Mouse (Mus musculus): Measurements from ENCODE around the gene Pop4. TPM values are rescaled to one million over a fixed set of nuclear protein-coding genes. Genes with fewer than 3 reads are reported as not detected.
"Not testable (repeated sequence)": the region's sequence is repeated elsewhere in the genome, so short reads cannot be mapped to it uniquely, and the experiment has no call there.

Gene Pop4
- 35.9 and 38.9 TPM in 2 replicates for total RNA-seq (2017)

DNA sequence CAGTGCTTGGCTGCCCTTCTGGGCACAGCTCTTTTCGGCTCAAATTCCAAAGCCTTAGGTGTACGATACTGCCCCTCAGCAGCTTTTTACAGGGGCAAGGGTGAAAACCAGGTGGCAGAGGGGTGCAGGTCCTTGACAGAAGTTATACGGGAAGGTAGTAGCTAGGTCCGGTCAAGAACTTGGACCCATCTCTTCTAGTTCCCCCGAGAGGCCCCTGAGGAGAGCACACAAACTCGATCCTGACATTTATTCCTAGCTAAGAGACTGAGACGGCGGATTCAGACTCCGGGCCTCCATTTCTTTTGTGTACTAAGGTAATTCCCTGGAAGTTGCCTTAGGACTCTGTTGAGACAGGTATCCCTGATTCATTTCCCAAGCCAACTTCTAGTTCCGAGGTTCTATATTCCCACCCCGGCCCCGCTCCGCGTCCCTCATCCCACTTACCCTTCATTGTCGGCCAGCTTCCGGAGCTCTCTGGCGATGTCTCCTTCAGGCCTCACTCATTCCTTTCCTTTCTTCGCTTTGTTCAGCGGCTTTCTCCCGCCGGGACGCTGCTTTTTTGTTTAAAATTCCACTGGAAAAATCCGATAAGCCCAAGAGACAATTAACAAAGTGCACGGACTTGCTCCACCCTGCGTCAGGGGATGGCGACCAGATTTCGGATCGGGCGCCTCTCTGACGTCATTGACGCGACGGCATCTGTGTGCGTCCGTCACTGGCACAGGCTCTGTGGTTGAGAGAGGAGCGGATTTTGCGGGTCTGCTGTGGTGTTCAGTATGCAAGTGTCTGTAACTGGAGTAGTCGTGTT, at the start of gene Pop4:
Gene Pop4 (minus strand): TSS at position 721 of the 808 bp plus-strand sequence.
- peak; percentile 94 for ATAC-seq (replicated peaks; ENCODE audit: low read depth, poor library complexity, severe bottlenecking)

DNA sequence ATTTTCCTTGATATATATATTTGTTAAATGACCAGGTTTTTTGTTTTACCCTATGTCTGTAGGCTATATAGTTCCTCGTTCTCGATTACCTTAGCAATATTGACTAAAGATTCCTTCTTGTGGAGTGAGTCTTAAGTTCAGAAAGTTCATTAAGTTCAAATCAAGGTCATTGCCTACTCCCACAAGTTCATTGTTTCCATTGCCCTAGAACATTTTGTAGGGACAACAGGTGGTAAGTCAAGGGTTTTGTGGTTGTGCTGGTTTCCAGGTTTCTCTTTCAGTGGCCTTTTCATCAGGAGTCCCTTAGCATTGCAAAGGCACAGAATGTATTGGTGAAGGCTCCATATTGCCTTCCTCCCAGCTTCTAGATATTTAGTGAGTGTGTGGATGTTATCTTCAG, 49.4 kb upstream of the Pop4 start:
- no peak for ATAC-seq (replicated peaks; ENCODE audit: low read depth, poor library complexity, severe bottlenecking)

DNA sequence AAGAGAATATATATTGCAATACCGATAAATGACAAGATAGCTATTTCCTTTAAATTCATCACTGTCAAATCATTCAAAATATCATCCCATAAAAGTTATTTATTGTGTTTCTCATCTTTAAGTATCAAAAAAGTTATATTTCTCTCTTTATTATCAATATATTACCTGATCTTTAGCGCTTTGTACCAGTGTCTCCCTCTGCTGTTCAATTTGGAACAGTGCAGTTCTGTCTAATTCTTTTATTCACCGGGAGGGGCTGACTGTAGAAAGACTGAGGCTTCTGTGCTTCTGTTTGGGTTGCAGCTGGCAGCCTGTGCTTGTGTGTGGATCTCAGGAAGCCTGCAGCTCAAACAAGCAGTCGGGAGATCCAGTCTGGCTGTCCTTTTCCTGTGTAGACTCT, 11.0 kb upstream of the Pop4 start:
- not testable (repeated sequence) for ATAC-seq (replicated peaks; ENCODE audit: low read depth, poor library complexity, severe bottlenecking)

DNA sequence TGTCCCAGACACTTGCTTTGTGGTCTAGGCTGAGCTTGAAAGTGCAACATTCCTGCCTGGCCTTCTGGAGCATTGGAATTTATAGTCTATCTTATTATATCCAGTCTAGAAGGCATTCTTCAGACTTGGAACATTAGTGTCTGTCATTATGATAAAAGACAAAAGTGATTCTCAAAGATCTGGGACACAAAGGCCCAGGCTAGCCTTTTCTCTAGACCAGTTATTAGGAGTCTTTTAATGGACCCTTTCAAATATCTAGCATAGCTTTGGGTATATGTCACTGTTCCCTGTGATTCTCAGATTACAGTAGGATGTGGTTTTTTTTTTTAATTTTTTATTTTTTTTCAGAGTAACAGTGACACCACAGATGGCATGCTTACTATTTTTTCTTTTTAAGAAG, 1.3 kb upstream of the Pop4 start:
- ATAC-seq (replicated peaks; ENCODE audit: low read depth, poor library complexity, severe bottlenecking), result no peak

DNA sequence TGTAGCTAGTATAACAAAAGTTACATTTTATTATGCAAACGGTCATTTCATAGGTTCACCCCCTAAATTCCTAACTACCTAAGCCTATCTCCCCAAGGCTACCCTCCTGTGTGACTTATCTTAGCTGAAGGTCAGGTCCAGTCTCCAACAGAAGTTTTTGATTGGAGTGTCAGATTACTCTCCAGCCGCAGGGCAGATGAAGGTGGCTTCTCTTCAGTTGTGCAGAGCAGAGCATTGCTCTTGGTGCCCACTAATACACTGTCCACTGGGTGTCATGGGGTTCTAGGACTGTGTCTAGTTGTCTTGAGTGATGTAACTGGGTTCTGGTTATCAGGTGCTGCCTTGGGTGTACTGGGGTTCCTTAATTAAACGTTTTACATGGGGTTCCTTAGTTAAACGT, 636 bp upstream of the Pop4 start:
- peak; percentile 22 for ATAC-seq (replicated peaks; ENCODE audit: low read depth, poor library complexity, severe bottlenecking)

DNA sequence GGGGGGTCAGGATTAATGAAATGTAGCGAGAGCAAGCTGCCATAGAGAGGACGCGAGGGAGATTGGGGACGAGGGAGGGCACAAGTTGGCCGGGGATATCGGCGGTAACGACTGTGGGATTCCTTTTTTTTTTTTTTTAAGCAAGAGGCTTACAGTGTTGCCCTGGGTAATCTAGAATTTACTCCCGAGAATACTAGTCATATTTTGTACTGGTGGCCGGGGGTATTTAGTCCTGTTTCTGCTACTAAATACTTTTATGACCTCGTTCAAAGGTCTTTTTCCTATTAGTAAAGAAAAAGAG, 238 bp upstream of the Pop4 start:
- ATAC-seq (replicated peaks; ENCODE audit: low read depth, poor library complexity, severe bottlenecking), result no peak

DNA sequence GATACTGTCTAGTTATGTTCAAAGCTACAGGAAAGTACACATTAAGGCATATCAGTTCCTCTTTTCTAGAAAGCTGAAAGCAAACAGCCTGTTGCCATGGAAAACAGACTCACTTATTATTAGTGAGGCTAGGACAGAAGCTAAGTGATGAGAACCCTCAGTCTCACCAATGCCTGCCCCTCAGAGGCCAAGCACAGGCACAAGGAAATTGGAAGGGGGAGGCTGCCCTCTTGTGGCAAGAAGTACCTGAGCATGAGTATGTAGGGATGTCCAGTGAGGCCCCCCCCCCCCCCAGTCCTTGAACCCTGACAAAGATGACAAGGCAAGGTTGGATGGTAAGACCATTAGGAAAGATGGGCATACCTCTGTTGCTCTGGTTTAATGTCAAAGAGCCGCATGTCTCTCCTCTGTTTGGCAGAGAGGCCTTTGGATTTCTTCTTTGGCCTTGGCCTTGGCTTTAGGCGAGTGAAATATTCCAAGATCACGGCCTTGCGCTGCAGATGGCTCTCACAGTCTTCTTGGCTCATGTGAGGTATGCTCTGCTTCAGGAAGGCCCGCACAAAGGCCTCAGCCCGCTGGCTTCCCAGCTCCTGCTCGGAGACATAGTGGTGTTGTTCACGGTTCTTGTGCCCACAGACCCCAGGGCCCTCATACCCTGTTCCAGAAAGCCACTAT, 4.1 kb downstream of the Pop4 start:
- peak; percentile 66 for ATAC-seq (replicated peaks; ENCODE audit: low read depth, poor library complexity, severe bottlenecking)

DNA sequence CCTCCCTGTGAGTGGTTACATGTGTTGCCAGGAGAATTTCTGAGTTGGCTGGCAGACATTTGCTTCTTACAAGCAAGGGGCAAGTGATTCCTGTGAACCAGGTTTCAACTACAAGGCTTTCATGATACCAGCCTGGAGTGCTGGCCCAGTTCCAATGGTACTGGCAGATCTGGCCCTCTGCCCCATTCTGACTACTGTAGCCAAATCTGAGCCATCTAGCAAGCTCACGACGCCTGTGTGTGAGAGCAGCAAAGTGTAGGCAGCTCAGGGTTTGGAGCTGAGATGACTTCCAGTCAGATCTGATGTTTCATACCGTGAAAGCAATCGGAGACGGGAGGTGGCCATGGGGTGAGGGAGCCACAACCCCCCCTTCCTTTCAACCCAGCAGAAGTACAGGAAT, 8.8 kb downstream of the Pop4 start:
- no peak for ATAC-seq (replicated peaks; ENCODE audit: low read depth, poor library complexity, severe bottlenecking)

DNA sequence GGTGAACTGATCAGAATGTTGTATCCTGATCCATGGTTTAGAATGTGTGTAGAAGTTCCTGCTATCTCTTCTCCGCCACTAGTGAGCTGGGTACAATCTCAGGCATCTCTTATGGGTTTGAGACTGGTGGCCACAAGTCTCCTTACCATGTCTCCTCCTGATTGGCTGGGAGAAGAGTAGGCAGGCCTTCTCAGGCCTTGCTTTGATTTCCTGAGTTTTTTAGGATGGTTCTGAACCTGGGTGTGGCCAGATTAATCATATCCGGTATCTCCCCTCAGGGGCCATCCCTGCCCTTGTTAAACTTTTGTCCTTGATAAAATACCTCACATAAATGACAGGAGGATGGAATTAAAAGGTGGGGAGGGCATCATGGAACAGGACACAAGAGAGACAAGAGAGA, 11.6 kb downstream of the Pop4 start:
- ATAC-seq (replicated peaks; ENCODE audit: low read depth, poor library complexity, severe bottlenecking), result no peak

DNA sequence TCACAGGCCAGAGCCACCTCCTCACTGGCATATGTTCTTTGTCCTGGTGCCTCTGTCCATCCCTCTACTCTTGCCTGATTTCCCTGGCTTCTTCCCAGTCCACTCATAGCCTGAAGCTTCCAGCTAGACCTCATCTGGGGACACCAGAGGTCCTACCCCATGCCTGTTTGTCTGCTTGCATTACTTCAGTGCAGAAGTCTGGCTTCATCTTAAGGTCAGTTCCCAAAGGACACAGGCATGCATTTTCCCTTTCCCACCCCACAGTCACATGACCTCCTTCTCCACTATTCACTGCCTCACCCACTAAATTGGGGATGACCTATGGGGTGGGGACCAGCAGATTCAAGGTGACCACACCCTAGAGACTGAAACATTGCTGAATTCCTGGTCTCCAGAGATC, 17.8 kb downstream of the Pop4 start:
- no peak for ATAC-seq (replicated peaks; ENCODE audit: low read depth, poor library complexity, severe bottlenecking)

DNA sequence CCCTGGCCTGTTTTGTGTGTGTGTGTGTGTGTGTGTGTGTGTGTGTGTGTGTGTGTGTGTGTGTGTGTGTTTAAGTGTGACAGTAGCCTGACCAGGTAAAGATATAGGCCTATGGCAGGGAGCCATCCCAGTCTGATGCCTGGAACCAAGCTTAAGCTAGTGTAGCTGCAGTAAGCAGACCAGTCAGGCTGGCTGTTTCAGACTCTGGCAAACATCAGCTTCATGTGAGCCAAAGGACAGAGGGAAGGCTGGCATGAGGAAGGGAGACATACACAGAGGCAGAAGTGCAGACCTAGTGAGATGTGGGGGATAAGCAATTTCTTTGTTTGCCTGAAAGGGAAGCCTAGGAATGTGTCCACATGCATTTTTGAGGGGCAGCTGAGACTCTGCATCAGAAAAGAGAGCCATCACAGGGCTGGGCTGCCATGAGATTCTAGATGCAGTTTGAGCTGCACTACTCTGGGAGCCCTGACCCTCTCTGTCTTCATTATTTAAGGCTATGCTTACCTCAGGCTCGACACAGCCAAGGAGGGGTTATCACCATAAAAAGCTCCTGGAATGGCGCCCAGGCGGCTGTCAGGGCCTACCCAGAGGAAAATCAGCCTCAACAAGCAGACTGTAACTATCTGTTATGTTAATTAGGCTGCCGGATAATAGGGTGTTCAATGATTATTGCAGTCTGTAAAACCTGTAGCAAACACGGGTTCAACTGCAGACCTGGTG, 19.6 kb downstream of the Pop4 start:
- ATAC-seq (replicated peaks; ENCODE audit: low read depth, poor library complexity, severe bottlenecking), result no peak

DNA sequence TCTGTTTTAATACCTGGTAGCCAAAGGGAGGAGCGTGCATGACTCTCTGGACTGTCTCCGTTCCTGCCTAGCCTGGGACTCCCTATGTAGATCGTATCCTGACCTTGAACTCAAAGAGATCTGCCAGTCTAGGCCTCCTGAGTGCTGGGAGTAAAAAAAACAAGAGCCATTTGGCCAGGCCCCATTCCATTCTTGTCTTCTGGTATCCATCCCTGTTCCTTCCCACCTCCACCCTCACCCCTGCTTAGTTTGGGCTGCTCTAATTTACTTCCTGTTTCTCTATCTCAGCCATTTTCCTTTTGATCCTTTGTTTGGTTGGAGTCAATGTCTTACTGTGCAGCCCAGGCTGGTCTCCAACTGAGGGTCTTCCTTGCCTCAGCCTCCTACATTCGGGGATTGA, 28.8 kb downstream of the Pop4 start:
- ATAC-seq (replicated peaks; ENCODE audit: low read depth, poor library complexity, severe bottlenecking), result no peak

DNA sequence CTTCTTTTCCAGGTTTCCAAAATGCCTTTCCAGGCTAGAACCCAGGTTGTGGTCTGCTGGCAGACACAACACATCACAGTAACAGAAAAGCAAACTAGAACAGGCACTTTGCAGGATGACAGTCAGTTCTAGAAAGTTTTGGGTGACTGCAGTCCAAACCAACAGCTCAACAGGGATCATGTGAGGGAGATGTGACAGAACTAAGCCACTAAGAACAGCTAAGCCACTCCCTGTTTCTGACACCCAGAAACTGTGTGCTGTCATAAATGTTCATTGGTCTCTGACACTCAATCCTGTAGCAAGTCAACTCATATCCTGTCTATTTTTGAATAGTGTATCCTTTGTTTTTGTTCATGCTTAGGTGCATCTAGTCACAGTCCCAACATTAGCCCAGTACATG, 34.1 kb downstream of the Pop4 start:
- ATAC-seq (replicated peaks; ENCODE audit: low read depth, poor library complexity, severe bottlenecking), result no peak

DNA sequence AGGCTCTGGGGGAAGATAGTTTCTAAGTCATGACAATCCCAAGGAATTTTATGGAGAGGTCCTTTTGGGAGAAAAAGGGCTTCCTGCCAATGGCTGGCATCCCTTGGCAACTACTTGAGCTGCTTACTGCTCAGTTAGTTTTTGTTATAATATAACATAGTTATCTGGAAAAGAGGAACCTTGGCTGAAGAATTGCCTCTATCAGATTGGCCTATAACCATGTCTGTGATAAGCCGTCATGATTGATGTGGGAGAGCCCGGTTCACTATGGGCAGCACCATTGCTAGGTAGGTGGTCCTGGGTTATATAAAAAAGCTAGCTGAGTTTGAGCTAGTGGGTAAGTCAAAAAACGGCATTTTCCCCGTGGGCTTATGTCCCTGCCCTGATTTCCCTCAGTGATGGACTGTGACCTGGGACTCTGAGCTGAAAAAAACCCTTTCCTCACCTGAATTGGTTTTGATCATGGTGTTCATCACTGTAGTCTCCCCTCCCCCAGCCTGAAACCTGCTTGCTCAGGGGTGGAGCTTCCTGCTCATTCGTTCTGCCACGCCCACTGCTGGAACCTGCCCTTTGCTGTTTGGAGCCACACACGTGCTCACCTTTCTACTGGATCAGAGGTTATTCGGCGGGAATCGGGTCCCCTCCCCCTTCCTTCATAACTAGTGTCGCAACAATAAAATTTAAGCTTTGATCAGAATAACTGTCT, 34.7 kb downstream of the Pop4 start:
- ATAC-seq (replicated peaks; ENCODE audit: low read depth, poor library complexity, severe bottlenecking), result 0 out of 2 replicates have a peak, but pooled peaks have one; percentile 18

DNA sequence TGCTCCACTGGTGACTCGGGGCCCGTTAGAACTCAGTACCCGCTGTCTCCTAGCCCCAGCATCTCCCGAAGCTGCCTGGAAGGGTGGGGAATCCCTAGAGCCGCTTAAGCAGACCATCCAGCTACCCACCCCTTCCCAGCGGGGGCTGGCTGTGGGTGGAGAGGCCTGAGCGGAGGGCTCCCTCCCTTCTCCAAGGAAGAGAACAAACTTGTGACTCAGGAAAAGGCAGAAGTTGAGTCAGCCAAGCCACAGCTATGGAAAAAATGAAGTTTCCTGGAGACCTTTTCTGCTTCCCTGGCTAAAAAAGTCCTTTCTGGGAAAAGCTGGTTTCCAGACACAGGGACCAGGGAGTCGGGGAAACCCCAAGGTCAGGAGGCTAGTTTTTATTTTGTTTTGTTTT, 40.9 kb downstream of the Pop4 start:
- ATAC-seq (replicated peaks; ENCODE audit: low read depth, poor library complexity, severe bottlenecking), result no peak

DNA sequence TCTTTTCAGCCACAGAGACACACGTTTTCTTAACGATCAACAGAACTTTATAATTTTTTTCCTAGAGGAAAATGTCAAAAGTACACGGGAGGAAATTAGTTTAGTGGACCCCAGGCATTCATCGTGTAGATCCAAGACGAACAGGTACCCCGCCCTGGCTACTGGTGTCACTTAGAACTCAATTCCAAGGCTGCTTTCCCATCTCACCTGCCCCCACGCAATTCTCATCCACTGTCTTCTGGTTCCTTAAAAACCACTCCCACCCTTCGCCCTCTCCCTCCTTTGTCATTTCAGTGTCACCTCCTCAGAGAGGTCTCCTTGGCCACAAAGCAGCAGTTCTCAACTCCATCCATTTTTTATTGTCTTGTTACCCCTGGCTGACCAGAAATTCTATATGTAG, 42.9 kb downstream of the Pop4 start:
- no peak for ATAC-seq (replicated peaks; ENCODE audit: low read depth, poor library complexity, severe bottlenecking)

DNA sequence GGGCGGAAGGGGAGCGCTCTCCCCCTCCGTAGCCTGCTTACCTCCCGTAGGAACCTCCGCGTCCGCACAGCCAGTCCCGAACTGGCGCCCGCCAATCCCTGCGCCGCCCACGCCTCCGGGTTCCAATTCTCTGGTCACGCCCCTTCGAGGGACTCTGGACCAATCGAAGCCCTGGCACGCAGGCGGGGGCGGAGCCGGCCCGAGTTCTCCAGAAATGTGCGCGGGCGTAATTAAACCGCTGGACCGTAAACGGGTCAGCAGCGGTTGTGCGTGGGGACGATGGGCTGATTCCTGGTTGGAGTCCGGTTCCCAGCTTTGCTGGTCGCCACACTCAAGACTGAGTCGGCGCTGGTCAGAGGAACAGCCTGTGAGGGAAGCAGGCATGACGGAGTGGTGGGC, 43.3 kb downstream of the Pop4 start, which contains the start of gene Plekhf1:
Gene Plekhf1 (minus strand): TSS at position 117 of the 399 bp plus-strand sequence.
- ATAC-seq (replicated peaks; ENCODE audit: low read depth, poor library complexity, severe bottlenecking), result peak; percentile 96

DNA sequence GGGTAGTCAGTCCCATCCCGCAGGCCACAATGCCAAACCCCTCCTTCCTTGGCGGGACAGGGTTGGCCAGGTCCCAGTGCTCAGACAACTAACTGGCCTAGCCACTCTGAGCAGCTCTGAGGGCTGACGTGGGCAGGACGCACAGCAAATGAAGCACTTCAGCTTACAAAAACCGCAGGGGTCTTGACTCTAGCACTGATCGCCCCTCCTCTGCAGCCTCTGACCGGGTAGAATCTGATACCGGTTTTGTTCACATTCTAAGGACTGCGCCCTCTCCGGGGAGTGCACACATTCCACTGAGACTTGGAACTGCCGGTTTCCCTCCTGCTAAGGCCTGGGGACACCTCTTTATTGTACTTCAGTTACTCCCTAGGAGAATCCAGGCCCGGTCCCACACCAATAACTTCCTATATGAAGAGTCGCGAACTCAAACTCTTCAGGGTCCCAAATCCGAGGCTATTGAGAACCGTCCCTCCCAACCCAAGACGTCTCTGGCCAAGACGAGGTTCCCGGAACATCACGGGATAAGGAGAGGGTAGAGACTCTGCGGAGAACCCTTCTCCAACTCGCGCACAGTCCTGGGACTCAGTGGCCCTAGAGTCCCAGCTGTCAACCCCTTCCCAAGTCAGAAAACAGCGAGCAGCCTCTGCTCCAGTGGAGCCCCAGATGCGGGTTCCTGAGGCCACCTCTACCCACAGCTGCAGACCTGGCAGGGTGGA, 43.9 kb downstream of the Pop4 start:
- peak; percentile 55 for ATAC-seq (replicated peaks; ENCODE audit: low read depth, poor library complexity, severe bottlenecking)

DNA sequence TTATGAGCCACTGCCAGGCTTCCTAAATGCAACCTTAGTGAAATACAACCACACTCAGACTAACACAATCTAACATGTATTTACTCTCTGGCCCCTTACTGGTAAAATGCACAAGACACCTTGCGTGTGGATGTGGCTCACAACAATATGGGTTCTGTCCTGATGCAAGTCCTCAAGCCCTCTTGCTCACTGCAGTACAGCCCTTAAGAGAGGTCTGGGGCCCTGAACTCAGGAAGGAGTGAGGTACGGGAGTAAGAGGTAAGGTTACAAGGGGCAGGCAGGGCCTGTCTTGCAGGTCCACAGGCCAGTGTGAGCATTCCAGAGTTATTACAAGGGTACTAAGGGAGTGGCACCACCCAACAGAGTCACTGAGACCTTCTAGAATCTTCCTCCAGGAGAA, 45.0 kb downstream of the Pop4 start:
- ATAC-seq (replicated peaks; ENCODE audit: low read depth, poor library complexity, severe bottlenecking), result no peak
